Mouse (Mus musculus): Measurements from ENCODE around the gene Lyrm9. TPM values are rescaled to one million over a fixed set of nuclear protein-coding genes. Genes with fewer than 3 reads are reported as not detected.

The Lyrm9 gene
- polyA plus RNA-seq, 1 experiment from 2014 or later = 25.3 TPM

DNA sequence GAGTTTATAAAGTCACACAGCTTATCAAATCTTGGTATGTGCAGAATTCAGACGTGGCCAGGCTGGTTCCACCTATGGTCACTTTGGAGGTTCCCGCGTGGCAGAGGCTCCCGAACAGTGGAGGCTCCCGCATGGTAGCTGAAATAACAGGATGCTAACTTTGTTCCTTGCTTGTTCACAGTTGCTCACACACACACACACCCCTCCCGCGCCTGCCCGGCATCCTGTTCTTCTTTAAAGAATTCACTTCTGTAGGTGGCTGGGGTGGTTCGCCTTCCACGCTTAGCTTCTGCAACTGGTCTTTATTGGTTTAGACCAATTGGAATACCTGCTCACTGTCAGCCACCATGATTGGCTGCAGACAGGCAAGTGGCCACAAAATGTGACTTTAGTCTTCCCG, 33.3 kb upstream of the Lyrm9 start:
- no peak overlapping the region for H3K9ac ChIP-seq (replicated peaks)
- no peak for ATAC-seq
- 84% methylated on average over 11 of the region's 11 CpGs for WGBS

DNA sequence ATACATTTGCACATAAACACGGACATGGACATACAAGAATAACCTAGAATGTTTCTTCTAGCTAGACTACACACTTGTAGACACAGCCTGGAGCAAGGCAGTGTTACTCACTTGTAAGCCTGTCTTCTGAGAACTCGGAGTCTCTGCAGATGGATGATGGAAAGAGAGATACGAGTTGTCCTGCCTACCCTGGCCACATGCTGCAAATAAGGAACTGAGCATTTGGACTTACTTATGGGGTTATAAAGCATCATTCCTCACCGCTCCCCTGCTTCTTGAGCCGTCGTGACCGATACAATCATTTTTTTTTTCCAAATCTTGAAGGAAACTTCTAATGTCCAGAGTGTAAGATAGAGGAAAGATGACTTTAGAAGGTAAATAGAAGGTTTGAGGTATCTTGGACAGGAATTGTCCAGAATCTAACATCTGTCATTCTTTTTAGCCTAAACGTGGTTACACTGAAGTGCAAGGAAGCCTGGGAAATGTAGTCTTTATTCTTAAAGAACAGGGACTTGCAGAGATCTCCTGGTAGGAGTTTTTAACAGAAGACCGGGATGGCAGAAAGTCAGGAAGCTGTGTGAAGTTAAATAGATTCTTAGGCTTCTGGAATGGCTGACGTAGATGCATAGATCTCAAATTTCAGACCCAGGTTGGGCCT, 30.2 kb upstream of the Lyrm9 start:
- Histone ChIP-seq H3K27ac (no peak overlapping the region), H3K36me3 (no peaks in the 10 kb centered on the region), H3K9me3 (no peaks in the 10 kb centered on the region), H3K27me3 (peaks cover 10% of the 10 kb centered on the region), H3K9ac (replicated peaks) (no peak overlapping the region), H3K4me2 (replicated peaks) (no peak overlapping the region), H3K4me3 (replicated peaks) (no peak overlapping the region), H3K4me1 (replicated peaks) (peaks cover 22% of the 10 kb centered on the region)
- ATAC-seq = no peak
- 86% methylated on average over 10 of the region's 10 CpGs for WGBS

More for the DNA sequence above, 33.3 kb upstream of the Lyrm9 start:
- Histone ChIP-seq H3K27ac (no peak overlapping the region), H3K4me2 (replicated peaks) (no peak overlapping the region), H3K9me3 (no peaks in the 10 kb centered on the region), H3K27me3 (peaks cover 10% of the 10 kb centered on the region), H3K4me3 (replicated peaks) (no peak overlapping the region), H3K36me3 (no peaks in the 10 kb centered on the region), H3K4me1 (replicated peaks) (peaks cover 37% of the 10 kb centered on the region)

DNA sequence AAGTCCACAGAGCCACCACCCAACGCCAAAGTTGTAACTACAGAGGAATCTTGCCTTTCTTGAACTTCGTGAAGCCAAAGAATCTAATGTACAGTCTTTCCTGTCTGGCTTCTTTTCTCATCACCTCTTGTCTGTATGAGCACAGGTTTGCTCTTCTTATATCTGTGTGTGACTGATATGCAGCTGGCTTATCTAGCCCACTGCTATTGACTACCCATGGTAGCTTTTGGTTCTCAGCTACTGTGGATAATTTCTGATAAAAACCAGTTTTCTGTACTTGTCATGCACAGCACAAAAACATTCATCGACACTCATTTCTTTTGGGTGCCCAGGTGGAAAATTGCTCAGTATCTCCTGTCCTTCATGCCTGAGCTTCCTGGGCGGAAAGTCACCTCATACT, 25.3 kb upstream of the Lyrm9 start:
- Histone ChIP-seq H3K4me2 (replicated peaks) (no peak overlapping the region), H3K36me3 (no peaks in the 10 kb centered on the region), H3K27ac (no peak overlapping the region), H3K9me3 (no peaks in the 10 kb centered on the region), H3K4me3 (replicated peaks) (no peak overlapping the region), H3K27me3 (peaks cover 14% of the 10 kb centered on the region), H3K4me1 (replicated peaks) (peaks cover 10% of the 10 kb centered on the region), H3K9ac (replicated peaks) (no peak overlapping the region)
- ATAC-seq = no peak
- WGBS = 90% methylated on average over 4 of the region's 4 CpGs

DNA sequence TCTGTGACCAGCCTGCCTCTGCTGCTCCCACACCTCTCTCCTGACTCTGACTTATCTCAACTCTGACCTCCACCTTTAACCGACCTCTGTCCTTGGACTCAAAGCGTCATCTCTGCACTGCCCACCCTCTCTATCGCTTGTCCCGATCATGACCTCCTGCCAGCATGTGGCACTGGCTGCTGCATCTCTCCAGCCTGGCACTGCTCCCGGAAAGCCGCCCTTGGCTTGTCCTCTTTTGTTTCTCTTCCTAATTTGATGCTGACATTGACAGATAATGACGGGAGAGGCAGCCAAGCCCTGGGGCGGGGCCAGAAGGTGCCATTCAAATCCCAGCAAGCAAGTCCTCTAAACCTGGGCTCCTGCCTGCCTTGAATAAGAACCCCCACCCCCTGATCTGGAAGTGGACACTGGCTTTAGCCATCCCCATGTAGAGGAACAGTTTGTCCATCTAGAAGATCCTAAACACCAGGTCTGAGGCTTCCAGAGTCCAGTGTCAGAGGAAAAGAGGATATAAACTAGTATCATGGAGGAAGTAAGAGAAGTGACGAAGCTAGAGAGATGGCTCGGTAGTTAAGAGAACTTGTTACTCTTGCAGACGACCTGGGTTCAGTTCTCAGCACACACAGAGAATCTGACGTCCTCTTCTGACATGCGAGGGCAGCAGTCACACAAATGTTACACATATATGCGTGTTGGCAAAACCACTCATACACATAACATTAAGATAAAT, 22.6 kb upstream of the Lyrm9 start:
- 74% methylated on average over 14 of the region's 14 CpGs for WGBS
- Histone ChIP-seq H3K4me3 (replicated peaks) (no peak overlapping the region), H3K9me3 (no peaks in the 10 kb centered on the region), H3K27me3 (peaks cover 18% of the 10 kb centered on the region), H3K4me1 (replicated peaks) (peaks cover 19% of the 10 kb centered on the region), H3K9ac (replicated peaks) (no peak overlapping the region), H3K36me3 (no peaks in the 10 kb centered on the region), H3K4me2 (replicated peaks) (no peak overlapping the region), H3K27ac (no peak overlapping the region)
- ATAC-seq = no peak

DNA sequence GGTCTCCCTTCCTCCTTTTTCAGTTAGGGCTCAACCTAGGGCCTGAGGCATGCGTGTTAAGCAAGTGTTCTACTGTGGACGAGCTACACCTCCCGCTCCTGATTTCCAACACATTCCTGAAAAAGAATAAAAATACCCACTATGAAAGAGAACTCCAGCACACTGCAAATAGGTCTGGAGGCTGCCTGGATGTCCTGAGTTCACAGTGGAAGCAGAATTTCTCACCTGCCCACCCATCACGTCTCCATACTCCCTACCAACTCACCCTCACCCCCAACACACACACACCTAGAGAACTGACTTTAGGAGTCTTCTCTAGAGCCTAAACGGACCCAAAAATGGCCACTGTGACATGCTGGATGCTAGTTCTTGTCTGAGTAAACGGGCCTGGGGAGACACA, 21.8 kb upstream of the Lyrm9 start:
- H3K4me3 ChIP-seq (replicated peaks) = no peak overlapping the region
- H3K9ac ChIP-seq (replicated peaks) = no peak overlapping the region
- no peaks in the 10 kb centered on the region for H3K36me3 ChIP-seq
- 88% methylated on average over 6 of the region's 6 CpGs for WGBS
- peaks cover 19% of the 10 kb centered on the region for H3K4me1 ChIP-seq (replicated peaks)
- no peak for ATAC-seq
- H3K9me3 ChIP-seq = no peaks in the 10 kb centered on the region
- no peak overlapping the region for H3K4me2 ChIP-seq (replicated peaks)
- H3K27ac ChIP-seq = no peak overlapping the region
- H3K27me3 ChIP-seq = peaks cover 18% of the 10 kb centered on the region

DNA sequence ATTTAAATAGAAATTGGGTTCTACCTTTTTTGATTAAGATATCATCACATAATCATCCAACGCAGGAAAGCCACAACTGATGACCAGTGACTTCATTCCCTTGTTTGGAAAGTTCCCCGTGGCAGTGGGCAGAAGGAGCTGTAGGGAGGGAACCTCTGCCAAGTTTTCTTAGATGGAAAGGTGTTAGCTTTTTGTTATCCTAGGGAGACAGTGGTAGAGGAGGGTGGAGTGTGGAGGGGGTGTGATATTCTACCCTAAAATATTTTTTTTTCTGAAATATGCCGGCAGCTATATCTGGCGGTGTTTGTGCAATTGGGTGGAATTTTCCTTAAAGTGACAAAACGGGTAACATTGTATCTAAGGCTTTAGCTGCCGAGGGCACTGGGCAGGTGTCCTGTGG, 21.2 kb upstream of the Lyrm9 start:
- Histone ChIP-seq H3K27ac (no peak overlapping the region), H3K9ac (replicated peaks) (no peak overlapping the region), H3K4me1 (replicated peaks) (peaks cover 19% of the 10 kb centered on the region), H3K9me3 (no peaks in the 10 kb centered on the region), H3K27me3 (peaks cover 18% of the 10 kb centered on the region), H3K36me3 (no peaks in the 10 kb centered on the region), H3K4me2 (replicated peaks) (no peak overlapping the region), H3K4me3 (replicated peaks) (no peak overlapping the region)
- ATAC-seq = no peak
- 79% methylated on average over 6 of the region's 6 CpGs for WGBS

DNA sequence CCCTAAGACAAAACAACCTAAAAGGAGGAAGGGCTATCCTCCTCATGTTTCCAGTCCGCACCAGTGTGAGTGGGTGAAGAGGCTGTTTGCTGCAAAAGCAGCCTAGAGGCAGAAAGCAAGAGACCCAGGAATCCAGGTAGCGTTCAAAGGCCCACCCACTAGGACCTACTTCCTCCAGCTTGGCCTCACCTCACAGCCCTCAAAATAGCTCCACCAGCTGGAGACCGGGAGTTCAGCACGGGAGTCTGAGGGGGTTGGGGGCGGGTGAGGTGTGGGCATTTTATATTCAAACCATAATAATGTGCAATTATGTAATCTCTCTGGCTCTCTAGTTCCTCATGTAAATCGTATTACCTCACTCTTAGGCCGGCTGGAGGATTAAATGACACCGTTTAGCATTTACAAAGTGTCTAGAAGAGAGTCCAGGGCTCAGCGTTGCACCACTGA, 20.7 kb upstream of the Lyrm9 start:
- Histone ChIP-seq H3K4me2 (replicated peaks) (no peak overlapping the region), H3K4me3 (replicated peaks) (no peak overlapping the region), H3K27ac (no peak overlapping the region), H3K36me3 (no peaks in the 10 kb centered on the region), H3K4me1 (replicated peaks) (peaks cover 19% of the 10 kb centered on the region), H3K9ac (replicated peaks) (no peak overlapping the region), H3K27me3 (peaks cover 18% of the 10 kb centered on the region), H3K9me3 (no peaks in the 10 kb centered on the region)
- ATAC-seq = no peak
- WGBS = 38% methylated on average over 9 of the region's 9 CpGs

DNA sequence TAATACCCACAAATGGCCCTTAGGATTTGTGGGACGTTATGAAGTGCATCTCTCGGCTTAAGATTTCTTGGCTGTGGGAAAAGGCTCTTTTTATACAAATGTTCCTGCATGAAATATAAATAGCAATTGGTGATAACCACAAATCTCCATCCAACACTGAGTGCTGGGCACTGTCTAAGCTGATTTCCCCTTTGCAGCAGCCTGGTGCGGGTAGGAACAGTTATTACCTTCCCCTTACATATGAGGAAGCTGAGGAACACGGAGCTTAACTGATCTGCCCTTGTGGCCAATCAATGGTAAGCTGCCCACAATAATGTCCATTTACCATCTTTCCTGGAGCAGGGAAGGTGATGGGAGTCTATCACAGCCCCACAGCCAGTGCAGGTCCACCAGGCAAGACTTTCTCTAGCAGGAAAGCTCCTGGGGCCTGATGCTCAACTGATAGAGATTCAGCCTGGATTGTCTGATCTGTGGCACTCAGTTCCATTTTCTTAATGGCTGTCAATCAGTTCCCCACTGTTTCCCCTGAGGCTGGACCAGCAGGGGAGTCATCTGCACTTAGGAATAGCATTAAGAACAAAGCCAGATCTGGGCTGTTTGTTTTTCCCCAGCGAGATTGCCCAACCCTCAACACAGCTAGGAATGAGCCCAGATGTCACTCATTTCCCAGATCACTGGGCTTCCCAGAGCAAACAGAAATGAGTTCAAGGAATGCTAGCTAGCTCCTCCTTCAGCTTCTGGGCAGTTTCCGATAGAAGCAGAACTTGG, 18.9 kb upstream of the Lyrm9 start:
- H3K36me3 ChIP-seq = no peaks in the 10 kb centered on the region
- no peak overlapping the region for H3K4me3 ChIP-seq (replicated peaks)
- H3K4me2 ChIP-seq (replicated peaks) = no peak overlapping the region
- no peak overlapping the region for H3K9ac ChIP-seq (replicated peaks)
- peaks cover 19% of the 10 kb centered on the region for H3K4me1 ChIP-seq (replicated peaks)
- no peak overlapping the region for H3K27ac ChIP-seq
- H3K27me3 ChIP-seq = peaks cover 21% of the 10 kb centered on the region
- WGBS = 48% methylated on average over 6 of the region's 6 CpGs
- peak; percentile 74 for ATAC-seq
- no peaks in the 10 kb centered on the region for H3K9me3 ChIP-seq

DNA sequence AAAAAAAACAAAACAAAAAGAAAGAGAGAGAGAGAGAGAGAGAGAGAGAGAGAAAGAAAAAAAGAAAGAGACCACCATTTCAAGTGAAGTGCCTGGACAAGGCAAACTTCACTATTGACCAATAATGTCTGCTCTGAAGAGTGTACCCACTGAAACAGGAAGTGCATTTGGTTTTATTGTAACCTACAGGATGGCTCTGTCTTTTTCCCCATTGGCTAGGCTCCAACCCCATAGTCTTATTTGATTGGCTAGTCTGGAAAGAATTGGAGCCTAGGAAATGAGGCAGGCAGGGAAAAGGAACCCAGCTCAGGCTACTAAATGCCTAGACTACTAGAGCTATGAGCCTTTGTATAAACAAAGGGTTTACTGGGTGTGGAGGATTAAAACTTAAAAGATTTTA, 17.0 kb upstream of the Lyrm9 start:
- Histone ChIP-seq H3K27ac (no peak overlapping the region), H3K4me2 (replicated peaks) (no peak overlapping the region), H3K9me3 (no peaks in the 10 kb centered on the region), H3K9ac (replicated peaks) (no peak overlapping the region), H3K4me1 (replicated peaks) (peaks cover 22% of the 10 kb centered on the region), H3K4me3 (replicated peaks) (no peak overlapping the region), H3K36me3 (no peaks in the 10 kb centered on the region), H3K27me3 (peaks cover 24% of the 10 kb centered on the region)
- ATAC-seq = no peak

DNA sequence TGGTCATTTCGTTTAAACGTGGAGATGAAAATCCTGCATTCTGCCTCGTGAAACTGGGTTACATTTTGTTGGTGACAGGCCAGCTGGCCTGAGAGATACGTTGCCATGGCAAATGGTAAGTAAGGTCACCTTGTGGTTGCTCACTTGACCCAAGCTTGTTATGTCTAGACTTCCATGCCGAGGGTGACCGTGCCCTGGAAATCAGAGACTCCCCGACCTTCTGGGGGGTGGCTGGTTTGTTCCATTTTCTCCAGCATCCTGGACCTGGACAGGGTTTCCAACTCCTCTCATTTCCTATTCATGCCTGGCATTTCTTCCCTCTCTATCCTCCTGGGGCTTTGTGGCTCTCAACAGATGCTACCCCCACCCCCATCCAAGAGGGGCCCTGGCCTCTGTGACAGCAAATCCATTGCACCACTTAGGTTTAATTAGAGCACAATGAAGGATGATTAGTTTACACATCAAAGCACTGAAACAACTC, 11.9 kb upstream of the Lyrm9 start:
- H3K4me1 ChIP-seq (replicated peaks) = peaks cover 55% of the 10 kb centered on the region
- no peaks in the 10 kb centered on the region for H3K36me3 ChIP-seq
- peaks cover 13% of the 10 kb centered on the region for H3K27me3 ChIP-seq
- peak overlapping the region; percentile 32; the same call in 1 of the 2 replicates for H3K27ac ChIP-seq
- no peaks in the 10 kb centered on the region for H3K9me3 ChIP-seq
- no peak for ATAC-seq
- no peak overlapping the region for H3K4me2 ChIP-seq (replicated peaks)
- WGBS = 52% methylated on average over 7 of the region's 7 CpGs
- no peak overlapping the region for H3K4me3 ChIP-seq (replicated peaks)
- H3K9ac ChIP-seq (replicated peaks) = no peak overlapping the region

DNA sequence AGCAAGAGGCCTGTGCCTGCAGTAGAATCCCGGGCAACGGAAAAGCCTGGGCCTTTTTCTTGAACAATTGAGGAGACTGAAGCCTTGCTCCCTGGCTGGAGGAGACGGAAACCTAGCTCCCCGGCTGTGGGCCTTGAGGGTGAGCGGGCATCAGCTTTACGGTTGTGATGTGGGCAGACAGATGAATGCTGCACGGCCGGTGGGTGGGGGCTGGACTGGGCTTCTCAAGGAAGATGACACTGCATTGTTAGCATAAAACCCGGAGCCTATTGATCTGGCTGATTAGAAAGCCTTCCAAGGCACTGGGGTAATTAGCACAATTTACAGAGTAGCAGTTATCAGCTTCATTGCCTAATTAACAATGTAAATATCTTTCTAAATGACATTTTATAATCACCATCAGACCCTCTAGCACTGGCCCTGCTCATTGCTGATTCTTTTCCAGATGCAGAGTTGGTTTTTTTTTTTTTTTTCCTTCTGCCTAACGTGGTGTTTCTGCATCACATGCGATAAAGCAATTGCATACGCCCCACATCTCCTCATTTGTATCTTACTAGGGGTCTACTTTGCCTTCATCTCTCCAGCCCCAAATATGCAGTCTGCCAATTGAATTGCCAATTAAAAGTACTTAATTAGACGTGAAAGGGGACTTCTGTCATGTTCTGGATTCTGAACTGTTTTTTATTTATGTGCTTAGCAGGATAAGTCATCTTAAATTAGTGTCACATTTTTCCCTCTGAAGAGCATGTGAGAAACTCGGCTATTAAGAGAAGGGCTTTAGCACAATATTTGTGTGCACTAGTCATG, 10.2 kb upstream of the Lyrm9 start:
- peak; percentile 67 for ATAC-seq
- 24% methylated on average over 14 of the region's 14 CpGs for WGBS

More for the DNA sequence above, 10.2 kb upstream of the Lyrm9 start:
- H3K36me3 ChIP-seq = no peaks in the 10 kb centered on the region
- H3K27me3 ChIP-seq = peaks cover 9% of the 10 kb centered on the region
- H3K9ac ChIP-seq (replicated peaks) = no peak overlapping the region
- H3K4me3 ChIP-seq (replicated peaks) = no peak overlapping the region
- peak overlapping the region; percentile 83 for H3K27ac ChIP-seq
- no peaks in the 10 kb centered on the region for H3K9me3 ChIP-seq
- H3K4me1 ChIP-seq (replicated peaks) = peaks cover 71% of the 10 kb centered on the region
- H3K4me2 ChIP-seq (replicated peaks) = 0 out of 2 replicates have a peak overlapping the region, but pooled peaks have one; percentile 20
